ENCODE assay signal across 8 mouse cellular contexts in the genomic region with DNA sequence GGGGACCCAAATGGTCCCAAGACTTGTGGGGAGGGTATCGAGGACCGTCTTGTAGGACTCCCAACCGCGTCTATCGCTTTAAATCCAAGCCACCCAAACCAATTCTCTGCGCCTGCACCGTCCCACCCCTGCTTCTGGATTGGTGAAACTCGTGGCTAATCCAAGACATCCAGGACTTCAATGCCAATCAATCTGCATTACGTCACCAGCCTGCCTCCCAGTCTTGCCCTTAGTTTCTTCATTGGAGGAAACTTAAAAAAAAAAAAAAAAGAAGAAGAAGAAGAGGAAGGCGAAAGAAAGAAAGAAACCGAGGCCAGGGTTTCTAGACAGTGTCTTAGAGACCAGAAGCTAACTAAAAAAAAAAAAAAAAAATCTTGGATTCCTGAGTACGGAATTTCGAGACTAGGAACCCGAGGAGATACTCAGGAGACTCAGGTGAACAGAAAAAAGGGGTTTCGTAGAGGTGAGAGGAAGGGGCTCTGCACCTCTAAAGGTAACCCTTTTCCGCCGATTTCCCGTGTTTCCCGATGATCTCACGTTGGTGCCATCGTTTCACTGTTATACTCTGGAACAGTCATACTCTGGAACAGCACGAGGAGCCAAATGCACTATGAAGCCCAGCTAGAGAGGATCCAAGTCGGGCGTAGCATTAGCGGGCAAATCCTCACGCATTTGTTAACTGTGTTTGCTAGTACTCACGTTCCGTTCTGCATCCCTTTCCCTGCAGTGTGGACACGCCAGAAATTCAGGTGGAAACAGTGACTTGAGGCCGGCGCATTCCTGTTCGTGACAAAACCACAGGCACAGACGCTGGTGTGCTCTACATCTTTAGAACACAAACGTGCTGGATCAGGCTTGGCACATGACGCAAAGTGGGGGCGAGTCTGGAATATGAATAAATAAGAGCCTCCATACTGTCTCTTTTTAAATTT. TPM values are rescaled to one million over a fixed set of nuclear protein-coding genes. Genes with fewer than 3 reads are reported as not detected.
DNase-seq lines count a peak whose midpoint lies in the region; ATAC-seq lines count a peak whose summit lies in the region.

A gene (minus strand): TSS at position 75 of the 932 bp plus-strand sequence.

- H3K9me3 ChIP-seq in hindbrain, embryonic 13.5 days = no peaks in the 10 kb centered on the region

- H3K4me2 ChIP-seq in hindbrain, embryonic 13.5 days = peak within 1 kb of the TSS; percentile 99

- peak within 1 kb of the TSS; percentile 84 for H3K9ac ChIP-seq in hindbrain, embryonic 13.5 days

- peak within 1 kb of the TSS; percentile 92 for H3K27ac ChIP-seq in hindbrain, embryonic 13.5 days

- peak within 1 kb of the TSS; percentile 61 for H3K4me3 ChIP-seq in hindbrain, embryonic 13.5 days

- peaks cover 5% of the 10 kb centered on the region for H3K27me3 ChIP-seq in hindbrain, embryonic 13.5 days

- WGBS in hindbrain, embryonic 13.5 days = 2% methylated on average over 36 of the region's 36 CpGs

- peak; percentile 79 for DNase-seq in WW6 (ENCODE audit: low read depth, low spot score)
- peak; percentile 87 to 92 for DNase-seq in cerebellum, postnatal 25 days
- peak; percentile 91 to 94 for DNase-seq in frontal cortex, postnatal 14 days (ENCODE audit: low spot score in 2 of 2)
- DNase-seq in layer of hippocampus, postnatal 14 days (ENCODE audit: low spot score in 2 of 2) = peak; percentile 92 to 97
- peak; percentile 96 for DNase-seq in lung, postnatal 10 days
- peak; percentile 81 for DNase-seq in ovary, postnatal 36 days (ENCODE audit: low spot score)
- DNase-seq in thymus, postnatal 25 days = peak; percentile 46

- H3K36me3 ChIP-seq in hindbrain, embryonic 13.5 days = peaks cover 32% of the 10 kb centered on the region

- ATAC-seq in hindbrain, embryonic 13.5 days (ENCODE audit: low FRiP score) = peak; percentile 92

- H3K4me1 ChIP-seq in hindbrain, embryonic 13.5 days (replicated peaks) = peaks cover 40% of the 10 kb centered on the region

RNA-seq across cellular contexts. Expression of the gene that starts here (rescaled TPM):
- 122 and 129 TPM in 2 replicates for polyA plus RNA-seq in hindbrain, embryonic 13.5 days (2015; fragmentation: Nextera tagmentation; extraction: Ambion mirVana)
- total RNA-seq in layer of hippocampus, postnatal 14 days (2021) = 10 to 100 TPM; 62.7 to 65.4 TPM

Comparison
In these comparisons a context has a peak if more than half of its experiments do, and no peak if none do; other contexts are left out.
1. Peak in every context shown above with its lines: DNase-seq, ATAC-seq, H3K4me3 ChIP-seq and H3K27ac ChIP-seq.
2. DNase-seq: peak in every context shown above with its lines; median percentile 96 in lung, postnatal 10 days; 94 in layer of hippocampus, postnatal 14 days; 92 in frontal cortex, postnatal 14 days; 90 in cerebellum, postnatal 25 days; 81 in ovary, postnatal 36 days; 79 in WW6; 46 in thymus, postnatal 25 days.